Mouse (Mus musculus) midbrain, embryonic 11.5 days (tissue): ENCODE results near the gene Ube4a. TPM values are rescaled to one million over a fixed set of nuclear protein-coding genes. Genes with fewer than 3 reads are reported as not detected.

Source experiments
- ATAC-seq: fragments of 200-750 bp; cut with Nextera tagmentation; 2 replicates; pipeline ENCODE4 v1.8.0; 2017; ENCODE audit warnings: moderate TSS enrichment, moderate library complexity; ENCODE audit not compliant: low FRiP score
- DNase-seq: peaks from one replicate; pipeline ENCODE4 v3.0.0; 2015; ENCODE audit warnings: low spot score; ENCODE audit errors: missing footprints
- H3K27ac ChIP-seq: fragments of 300-500 bp; sonication (generic); 2 replicates; pipeline ENCODE4 v1.5.1; 2014; ENCODE audit warnings: low read depth, low read length
- H3K27me3 ChIP-seq: fragments of 300-500 bp; sonication (generic); 2 replicates; pipeline ENCODE4 v1.6.1; 2014; ENCODE audit warnings: mild to moderate bottlenecking, low read length, moderate library complexity, mixed read lengths; ENCODE audit not compliant: control insufficient read depth, insufficient read depth
- H3K36me3 ChIP-seq: fragments of 300-500 bp; sonication (generic); 2 replicates; pipeline ENCODE4 v1.6.1; 2014; ENCODE audit warnings: mild to moderate bottlenecking, low read length, moderate library complexity, mixed read lengths; ENCODE audit not compliant: control insufficient read depth, insufficient read depth
- H3K4me1 ChIP-seq: fragments of 300-500 bp; sonication (generic); 2 replicates; pipeline ENCODE4 v1.6.1; 2014; ENCODE audit warnings: low read length; ENCODE audit not compliant: control insufficient read depth, insufficient read depth
- H3K4me2 ChIP-seq: fragments of 300-500 bp; sonication (generic); 2 replicates; pipeline ENCODE4 v1.6.1; 2014; ENCODE audit warnings: mild to moderate bottlenecking, moderate library complexity
- H3K4me3 ChIP-seq: fragments of 300-500 bp; sonication (generic); 2 replicates; pipeline ENCODE4 v1.5.1; 2014; ENCODE audit warnings: low read depth, low read length
- H3K9ac ChIP-seq: fragments of 300-500 bp; sonication (generic); 2 replicates; pipeline ENCODE4 v1.6.1; 2014; ENCODE audit warnings: low read length
- H3K9me3 ChIP-seq: fragments of 300-500 bp; sonication (generic); 2 replicates; pipeline ENCODE4 v1.6.1; 2016; ENCODE audit warnings: low read length; ENCODE audit not compliant: control insufficient read depth
- WGBS: fragments of 180-500 bp; shearing (Covaris S2); extraction: QIAGEN DNeasy Blood & Tissue Kit; methylation state at CpG from one replicate; pipeline ENCODE4 v1.1.7; 2014; 5-methylcytosine and 5-hydroxymethylcytosine counted together
- polyA plus RNA-seq: library from polyadenylated mRNA; unstranded; fragments of >200 nt; fragmentation: Nextera tagmentation; extraction: Ambion mirVana; gene quantifications from 2 replicates; pipeline ENCODE4 v1.2.1, GENCODE M21; 2014

The Ube4a gene
- polyA plus RNA-seq, 1 experiment from 2014 or later = 37.2 TPM

DNA sequence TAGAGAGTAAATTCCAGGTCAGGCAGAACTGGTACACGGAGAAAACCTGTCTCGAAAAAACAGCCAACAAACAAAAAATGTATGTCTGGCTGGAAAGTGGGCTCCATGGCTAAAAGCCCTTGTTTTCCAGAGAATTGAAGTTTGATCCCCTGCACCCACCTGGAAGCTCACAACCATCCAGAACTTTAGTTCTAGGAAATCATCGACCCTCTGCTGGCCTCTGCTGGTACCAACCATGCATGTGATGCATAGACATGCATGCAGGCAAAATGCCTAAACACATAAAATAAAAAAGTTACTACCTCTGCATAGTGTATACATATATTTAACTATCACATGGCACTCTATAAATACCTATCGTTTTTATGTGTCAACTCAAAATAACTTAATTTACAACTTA lies 65.0 kb downstream of the Ube4a start:
- H3K9me3 ChIP-seq = no peaks in the 10 kb centered on the region
- WGBS = 75% methylated on average over 4 of the region's 4 CpGs
- H3K27me3 ChIP-seq = no peaks in the 10 kb centered on the region
- ATAC-seq (no peak), DNase-seq (no peak)
- H3K4me1 ChIP-seq = no peaks in the 10 kb centered on the region
- no peak overlapping the region for H3K9ac ChIP-seq
- H3K4me3 ChIP-seq = no peak overlapping the region
- H3K27ac ChIP-seq = no peak overlapping the region
- no peak overlapping the region for H3K4me2 ChIP-seq
- no peaks in the 10 kb centered on the region for H3K36me3 ChIP-seq

GRCm38 (mm10) chr9:44899716-44900115 lies 65.7 kb downstream of the Ube4a start:
- H3K4me1 ChIP-seq = no peaks in the 10 kb centered on the region
- DNase-seq = no peak
- 87% methylated on average over 3 of the region's 3 CpGs for WGBS

GRCm38 (mm10) chr9:44897024-44897423 lies 68.4 kb downstream of the Ube4a start:
- WGBS = 63% methylated on average over 4 of the region's 4 CpGs
- H3K9ac ChIP-seq = no peak overlapping the region
- no peaks in the 10 kb centered on the region for H3K27me3 ChIP-seq
- ATAC-seq (no peak), DNase-seq (no peak)
- no peak overlapping the region for H3K4me3 ChIP-seq
- H3K4me2 ChIP-seq = no peak overlapping the region
- H3K9me3 ChIP-seq = no peaks in the 10 kb centered on the region
- H3K4me1 ChIP-seq = no peaks in the 10 kb centered on the region
- no peaks in the 10 kb centered on the region for H3K36me3 ChIP-seq
- H3K27ac ChIP-seq = no peak overlapping the region

More at GRCm38 (mm10) chr9:44899716-44900115, 65.7 kb downstream of the Ube4a start:
- ATAC-seq = no peak
- Histone ChIP-seq H3K9me3 (no peaks in the 10 kb centered on the region), H3K4me2 (no peak overlapping the region), H3K27me3 (no peaks in the 10 kb centered on the region), H3K9ac (no peak overlapping the region), H3K4me3 (no peak overlapping the region), H3K27ac (no peak overlapping the region), H3K36me3 (no peaks in the 10 kb centered on the region)

- Histone ChIP-seq H3K27me3 (no peaks in the 10 kb centered on the region), H3K36me3 (no peaks in the 10 kb centered on the region), H3K4me2 (no peak overlapping the region), H3K27ac (no peak overlapping the region), H3K4me3 (no peak overlapping the region), H3K9ac (no peak overlapping the region), H3K4me1 (no peaks in the 10 kb centered on the region), H3K9me3 (no peaks in the 10 kb centered on the region)
- DNase-seq (no peak), ATAC-seq (no peak)
- WGBS = 71% methylated on average over 3 of the region's 3 CpGs
Observed at GRCm38 (mm10) chr9:44892664-44893063, 72.7 kb downstream of the Ube4a start.

- DNase-seq = no peak
- Histone ChIP-seq H3K4me3 (no peak overlapping the region), H3K9ac (no peak overlapping the region), H3K4me1 (no peaks in the 10 kb centered on the region), H3K36me3 (no peaks in the 10 kb centered on the region), H3K27me3 (no peaks in the 10 kb centered on the region), H3K27ac (no peak overlapping the region), H3K4me2 (no peak overlapping the region), H3K9me3 (no peaks in the 10 kb centered on the region)
- no peak for ATAC-seq
- 84% methylated on average over 6 of the region's 6 CpGs for WGBS
Observed at GRCm38 (mm10) chr9:44891210-44891609, 74.2 kb downstream of the Ube4a start.

GRCm38 (mm10) chr9:44890122-44890521 lies 75.3 kb downstream of the Ube4a start:
- 75% methylated on average over 2 of the region's 2 CpGs for WGBS
- Histone ChIP-seq H3K9ac (no peak overlapping the region), H3K9me3 (no peaks in the 10 kb centered on the region), H3K27me3 (no peaks in the 10 kb centered on the region), H3K27ac (no peak overlapping the region), H3K4me2 (no peak overlapping the region), H3K4me1 (no peaks in the 10 kb centered on the region), H3K36me3 (no peaks in the 10 kb centered on the region), H3K4me3 (no peak overlapping the region)
- DNase-seq (no peak), ATAC-seq (no peak)

- Histone ChIP-seq H3K36me3 (no peaks in the 10 kb centered on the region), H3K4me2 (no peak overlapping the region), H3K9ac (no peak overlapping the region), H3K27ac (no peak overlapping the region), H3K4me3 (no peak overlapping the region), H3K27me3 (no peaks in the 10 kb centered on the region), H3K4me1 (no peaks in the 10 kb centered on the region; the same call in 1 of the 2 replicates), H3K9me3 (no peaks in the 10 kb centered on the region)
- ATAC-seq (no peak), DNase-seq (no peak)
- 89% methylated on average over 7 of the region's 7 CpGs for WGBS
Observed at GRCm38 (mm10) chr9:44888114-44888624, 77.2 kb downstream of the Ube4a start.

DNA sequence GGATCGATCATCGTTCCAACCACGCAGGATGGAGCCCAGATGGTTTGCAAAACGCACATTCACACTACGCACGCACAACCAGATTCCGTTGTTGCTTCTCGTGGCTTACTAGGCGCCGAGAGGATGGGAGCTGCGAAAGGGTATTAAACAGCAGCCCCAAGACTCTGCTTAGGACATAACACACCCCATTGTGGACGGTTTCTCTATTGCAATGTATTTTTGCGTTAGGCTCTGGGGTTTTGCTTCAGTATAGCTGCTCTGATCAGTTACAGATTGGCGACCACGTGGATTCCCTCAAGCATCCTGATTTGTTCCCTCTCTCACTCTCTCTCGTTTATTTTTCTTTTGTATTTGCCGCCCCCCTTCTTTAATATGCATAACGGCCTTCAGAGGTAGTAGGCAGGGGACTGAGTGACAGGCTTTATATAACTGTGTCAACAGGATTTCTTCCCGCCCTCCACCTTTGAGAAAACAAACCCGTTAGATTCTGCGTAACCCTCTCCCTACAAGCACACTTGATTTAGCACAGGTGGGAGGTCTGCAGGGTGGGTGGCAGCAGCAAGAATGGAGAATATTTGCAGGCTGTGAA lies 82.3 kb downstream of the Ube4a start:
- Histone ChIP-seq H3K4me1 (peaks cover 21% of the 10 kb centered on the region), H3K27me3 (no peaks in the 10 kb centered on the region), H3K4me2 (peak overlapping the region; percentile 93), H3K9ac (peak overlapping the region; percentile 92), H3K36me3 (no peaks in the 10 kb centered on the region), H3K27ac (peak overlapping the region; percentile 99), H3K9me3 (no peaks in the 10 kb centered on the region), H3K4me3 (peak overlapping the region; percentile 99)
- WGBS = 1% methylated on average over 21 of the region's 21 CpGs
- DNase-seq (peak; percentile 94), ATAC-seq (no peak)

DNA sequence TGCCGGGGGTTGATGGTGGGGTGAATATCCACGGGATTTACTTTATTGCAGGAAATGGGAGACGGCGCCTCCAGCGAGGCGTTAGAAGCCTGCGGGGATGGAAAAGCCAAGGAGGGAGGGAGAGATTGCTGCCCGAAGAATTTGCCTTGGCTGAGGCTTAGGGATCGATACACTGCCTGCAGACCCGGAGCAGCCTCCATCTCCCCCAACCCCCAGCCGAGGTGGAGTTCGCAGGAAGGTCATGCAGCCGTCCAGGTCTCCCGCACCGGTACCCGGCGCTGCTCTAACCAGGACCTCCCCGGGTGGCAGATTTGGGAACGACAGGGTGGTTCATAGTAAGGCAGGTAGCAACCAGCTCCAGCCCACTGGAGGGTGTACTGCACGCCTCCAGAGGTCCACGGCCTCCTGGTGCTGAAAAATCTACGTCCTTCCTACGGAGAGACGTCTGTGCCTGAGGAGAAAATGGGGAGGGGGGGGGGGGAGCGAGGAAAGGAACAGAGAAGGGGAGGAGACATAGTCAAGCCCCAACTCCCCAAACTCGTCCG lies 82.9 kb downstream of the Ube4a start:
- ATAC-seq (peak; percentile 62), DNase-seq (no peak)
- WGBS = under 1% methylated on average over 26 of the region's 27 CpGs
- Histone ChIP-seq H3K4me3 (peak overlapping the region; percentile 99), H3K36me3 (no peaks in the 10 kb centered on the region), H3K4me2 (peak overlapping the region; percentile 93), H3K27me3 (no peaks in the 10 kb centered on the region), H3K27ac (peak overlapping the region; percentile 99), H3K4me1 (peaks cover 22% of the 10 kb centered on the region), H3K9ac (peak overlapping the region; percentile 92), H3K9me3 (no peaks in the 10 kb centered on the region)
